Mouse (Mus musculus) heart, postnatal 0 days (tissue): ENCODE measurements around the gene Tekt3. TPM values are rescaled to one million over a fixed set of nuclear protein-coding genes. Genes with fewer than 3 reads are reported as not detected.

Experiments used
- ATAC-seq: fragments of 200-750 bp; cut with Nextera tagmentation; 2 replicates; pipeline ENCODE4 v1.8.0; 2017; ENCODE audit warnings: low read depth, moderate number of reproducible peaks, moderate library complexity; ENCODE audit not compliant: insufficient read depth
- DNase-seq: peaks from one replicate; pipeline ENCODE4 v3.0.0-alpha.2; 2016; ENCODE audit warnings: low spot score
- H3K27ac ChIP-seq: fragments of 300-500 bp; sonication (generic); 2 replicates; pipeline ENCODE4 v1.5.1; 2014; ENCODE audit warnings: low read depth, mild to moderate bottlenecking
- H3K27me3 ChIP-seq: fragments of 300-500 bp; sonication (generic); 2 replicates; pipeline ENCODE4 v1.6.1; 2014; ENCODE audit warnings: low read length, mixed read lengths; ENCODE audit not compliant: control insufficient read depth, insufficient read depth
- H3K36me3 ChIP-seq: fragments of 300-500 bp; sonication (generic); replicated peaks from 2 replicates; pipeline ENCODE4 v1.6.1; 2014; ENCODE audit warnings: low read length, mixed read lengths; ENCODE audit not compliant: control insufficient read depth, insufficient read depth
- H3K4me1 ChIP-seq: fragments of 300-500 bp; sonication (generic); 2 replicates; pipeline ENCODE4 v1.6.1; 2014; ENCODE audit warnings: antibody characterized with exemption; ENCODE audit not compliant: control insufficient read depth, insufficient read depth
- H3K4me2 ChIP-seq: fragments of 300-500 bp; sonication (generic); 2 replicates; pipeline ENCODE4 v1.6.1; 2014; ENCODE audit warnings: low read depth, mild to moderate bottlenecking, low read length, moderate library complexity
- H3K4me3 ChIP-seq: fragments of 300-500 bp; sonication (generic); 2 replicates; pipeline ENCODE4 v1.5.1; 2014; ENCODE audit warnings: low read depth, low read length
- H3K9ac ChIP-seq: fragments of 300-500 bp; sonication (generic); replicated peaks from 2 replicates; pipeline ENCODE4 v1.6.1; 2014; ENCODE audit warnings: low read depth, low read length, mixed read lengths
- H3K9me3 ChIP-seq: fragments of 300-500 bp; sonication (generic); replicated peaks from 2 replicates; pipeline ENCODE4 v1.6.1; 2016; ENCODE audit warnings: low read length; ENCODE audit not compliant: control insufficient read depth
- CTCF ChIP-seq: IDR thresholded peaks from 2 replicates; pipeline ENCODE4 v1.5.1; 2016; ENCODE audit warnings: antibody characterized with exemption, control low read depth, low read depth
- EP300 ChIP-seq: IDR thresholded peaks from 2 replicates; pipeline ENCODE4 v1.6.1; 2016; ENCODE audit warnings: antibody characterized with exemption, low read depth
- WGBS: fragments of 180-500 bp; shearing (Covaris S2); extraction: QIAGEN DNeasy Blood & Tissue Kit; methylation state at CpG from one replicate; pipeline ENCODE4 v1.1.7; 2014; 5-methylcytosine and 5-hydroxymethylcytosine counted together
- polyA plus RNA-seq: library from polyadenylated mRNA; unstranded; fragments of >200 nt; fragmentation: Nextera tagmentation; extraction: Ambion mirVana; gene quantifications from 2 replicates; pipeline ENCODE4 v1.2.1, GENCODE M21; 2015
- total RNA-seq: library from RNA; depleted of rRNA; stranded (reverse); fragments of >200 nt; gene quantifications from 2 replicates; pipeline ENCODE4 v1.2.3, GENCODE M21; 2014; ENCODE audit warnings: low replicate concordance

Tekt3 gene
- total and polyA plus RNA-seq, 2 experiments from 2014 or later, result not detected

GRCm38 (mm10) chr11:63126976-63127375 lies 65.5 kb downstream of the Tekt3 start:
- Histone ChIP-seq H3K27ac (no peak overlapping the region), H3K4me3 (no peak overlapping the region), H3K27me3 (no peaks in the 10 kb centered on the region), H3K4me1 (peaks cover 24% of the 10 kb centered on the region), H3K36me3 (no peaks in the 10 kb centered on the region), H3K9me3 (no peaks in the 10 kb centered on the region), H3K9ac (no peak overlapping the region), H3K4me2 (no peak overlapping the region)
- no peak for TF ChIP-seq EP300
- no peak for TF ChIP-seq CTCF
- WGBS, result 75% methylated on average over 8 of the region's 8 CpGs
- ATAC-seq (no peak), DNase-seq (no peak)

GRCm38 (mm10) chr11:63127513-63127912 lies 66.1 kb downstream of the Tekt3 start:
- DNase-seq (no peak), ATAC-seq (no peak)
- Histone ChIP-seq H3K9me3 (no peaks in the 10 kb centered on the region), H3K27ac (no peak overlapping the region), H3K9ac (no peak overlapping the region), H3K4me1 (peaks cover 24% of the 10 kb centered on the region), H3K27me3 (no peaks in the 10 kb centered on the region), H3K4me3 (no peak overlapping the region), H3K4me2 (no peak overlapping the region), H3K36me3 (no peaks in the 10 kb centered on the region)
- 81% methylated on average over 4 of the region's 4 CpGs for WGBS
- no peak for TF ChIP-seq CTCF
- TF ChIP-seq EP300, result no peak

- H3K36me3 ChIP-seq, result 0 out of 2 replicates have a peak, but pooled peaks cover under 1% of the 10 kb centered on the region
- no peaks in the 10 kb centered on the region for H3K9me3 ChIP-seq
- peak within 1 kb of the TSS; percentile 95 for H3K4me2 ChIP-seq
- H3K27ac ChIP-seq, result peak within 1 kb of the TSS; percentile 44
- ATAC-seq (no peak), DNase-seq (no peak)
- 49% methylated on average over 2 of the region's 2 CpGs for WGBS
- H3K9ac ChIP-seq, result 0 out of 2 replicates have a peak within 1 kb of the TSS, but pooled peaks have one; percentile 16
- peak within 1 kb of the TSS; percentile 77; the same call in 1 of the 2 replicates for H3K4me3 ChIP-seq
- peaks cover 24% of the 10 kb centered on the region for H3K4me1 ChIP-seq
- H3K27me3 ChIP-seq, result no peaks in the 10 kb centered on the region
- TF ChIP-seq EP300, result no peak
- TF ChIP-seq CTCF, result no peak
Observed at GRCm38 (mm10) chr11:63128784-63129183, 67.3 kb downstream of the Tekt3 start, which contains the start of gene Pmp22. TSS of gene Pmp22 (plus strand) at chr11:63128982.

- peak overlapping the region; percentile 33 for H3K27ac ChIP-seq
- DNase-seq, result no peak
- no peak for ATAC-seq
- TF ChIP-seq EP300 (no peak), CTCF (no peak)
- H3K9ac ChIP-seq, result 0 out of 2 replicates have a peak overlapping the region, but pooled peaks have one; percentile 16
- peaks cover 24% of the 10 kb centered on the region for H3K4me1 ChIP-seq
- H3K27me3 ChIP-seq, result no peaks in the 10 kb centered on the region
- 22% methylated on average over 9 of the region's 9 CpGs for WGBS
- H3K4me3 ChIP-seq, result peak overlapping the region; percentile 77; the same call in 1 of the 2 replicates
- H3K4me2 ChIP-seq, result peak overlapping the region; percentile 95
- no peaks in the 10 kb centered on the region for H3K9me3 ChIP-seq
- 0 out of 2 replicates have a peak, but pooled peaks cover 6% of the 10 kb centered on the region for H3K36me3 ChIP-seq
Observed at GRCm38 (mm10) chr11:63129375-63129774, 67.9 kb downstream of the Tekt3 start.

- H3K9ac ChIP-seq, result no peak overlapping the region
- 12% methylated on average over 12 of the region's 12 CpGs for WGBS
- ATAC-seq (no peak), DNase-seq (no peak)
- no peaks in the 10 kb centered on the region for H3K27me3 ChIP-seq
- H3K4me3 ChIP-seq, result peak overlapping the region; percentile 77; the same call in 1 of the 2 replicates
- H3K9me3 ChIP-seq, result no peaks in the 10 kb centered on the region
- TF ChIP-seq CTCF (no peak), EP300 (no peak)
- 0 out of 2 replicates have a peak, but pooled peaks cover 11% of the 10 kb centered on the region for H3K36me3 ChIP-seq
- peak overlapping the region; percentile 95 for H3K4me2 ChIP-seq
- peaks cover 27% of the 10 kb centered on the region for H3K4me1 ChIP-seq
- H3K27ac ChIP-seq, result peak overlapping the region; percentile 44
Observed at GRCm38 (mm10) chr11:63129840-63130239, 68.4 kb downstream of the Tekt3 start.

- H3K27ac ChIP-seq, result peak overlapping the region; percentile 90
- H3K9me3 ChIP-seq, result no peaks in the 10 kb centered on the region
- peaks cover 33% of the 10 kb centered on the region for H3K4me1 ChIP-seq
Observed at GRCm38 (mm10) chr11:63130497-63130896, 69.0 kb downstream of the Tekt3 start.

More at GRCm38 (mm10) chr11:63130497-63130896, 69.0 kb downstream of the Tekt3 start:
- peak overlapping the region; percentile 88 for H3K9ac ChIP-seq
- ATAC-seq, result peak; percentile 4; the same call in 1 of the 2 replicates
- WGBS, result 19% methylated on average over 8 of the region's 8 CpGs
- no peaks in the 10 kb centered on the region for H3K27me3 ChIP-seq
- no peak for DNase-seq
- H3K4me3 ChIP-seq, result peak overlapping the region; percentile 77
- H3K4me2 ChIP-seq, result peak overlapping the region; percentile 95
- no peak for TF ChIP-seq CTCF
- TF ChIP-seq EP300, result no peak
- H3K36me3 ChIP-seq, result 0 out of 2 replicates have a peak, but pooled peaks cover 11% of the 10 kb centered on the region
